Mouse (Mus musculus) kidney, adult 2 months (tissue): ENCODE data around the gene Coro7. TPM values are rescaled to one million over a fixed set of nuclear protein-coding genes. Genes with fewer than 3 reads are reported as not detected.

Experiments
- DNase-seq: peaks from one replicate; pipeline ENCODE4 v3.0.0; 2021
- H3K27ac ChIP-seq: fragments of 200-500 bp; 2 replicates; pipeline ENCODE4 v1.5.1; 2012; ENCODE audit warnings: low read depth, low read length, control low read depth, inconsistent platforms; ENCODE audit not compliant: insufficient read depth
- H3K27me3 ChIP-seq: fragments of 200-500 bp; replicated peaks from 2 replicates; pipeline ENCODE4 v1.6.1; 2012; ENCODE audit warnings: mild to moderate bottlenecking, moderate library complexity, low read length, inconsistent platforms; ENCODE audit not compliant: control insufficient read depth, insufficient read depth
- H3K36me3 ChIP-seq: fragments of 200-500 bp; 2 replicates; pipeline ENCODE4 v1.6.1; 2012; ENCODE audit warnings: mild to moderate bottlenecking, moderate library complexity, low read length, inconsistent platforms; ENCODE audit not compliant: control insufficient read depth, insufficient read depth
- H3K4me1 ChIP-seq: fragments of 200-500 bp; 2 replicates; pipeline ENCODE4 v1.6.1; 2011; ENCODE audit warnings: low read length; ENCODE audit not compliant: control insufficient read depth, insufficient read depth
- H3K4me3 ChIP-seq: fragments of 200-500 bp; 2 replicates; pipeline ENCODE4 v1.5.1; 2011; ENCODE audit warnings: mild to moderate bottlenecking, low read depth, low read length, control low read depth; ENCODE audit not compliant: insufficient read depth
- CTCF ChIP-seq: fragments of 200-500 bp; conservative IDR thresholded peaks from 2 replicates; pipeline ENCODE4 v1.5.1; 2011; ENCODE audit warnings: low read depth, mild to moderate bottlenecking, control low read depth, low read length, moderate library complexity, mixed read lengths; ENCODE audit not compliant: insufficient read depth, insufficient read length
- POLR2A ChIP-seq: fragments of 200-500 bp; IDR thresholded peaks from one replicate; pipeline ENCODE4 v1.6.1; 2011; ENCODE audit warnings: low read depth, low read length, control low read depth
- WGBS: fragments of 180-500 bp; shearing (Covaris S2); methylation state at CpG from one replicate; pipeline ENCODE4 v1.1.7; 2018; 5-methylcytosine and 5-hydroxymethylcytosine counted together
- polyA plus RNA-seq: library from polyadenylated mRNA; depleted of rRNA; stranded (reverse); fragments of >200 nt; gene quantifications from 2 replicates; pipeline ENCODE4 v1.2.3, GENCODE M21; 2012

Coro7 gene
- polyA plus RNA-seq, 1 experiment = 43.1 TPM

DNA sequence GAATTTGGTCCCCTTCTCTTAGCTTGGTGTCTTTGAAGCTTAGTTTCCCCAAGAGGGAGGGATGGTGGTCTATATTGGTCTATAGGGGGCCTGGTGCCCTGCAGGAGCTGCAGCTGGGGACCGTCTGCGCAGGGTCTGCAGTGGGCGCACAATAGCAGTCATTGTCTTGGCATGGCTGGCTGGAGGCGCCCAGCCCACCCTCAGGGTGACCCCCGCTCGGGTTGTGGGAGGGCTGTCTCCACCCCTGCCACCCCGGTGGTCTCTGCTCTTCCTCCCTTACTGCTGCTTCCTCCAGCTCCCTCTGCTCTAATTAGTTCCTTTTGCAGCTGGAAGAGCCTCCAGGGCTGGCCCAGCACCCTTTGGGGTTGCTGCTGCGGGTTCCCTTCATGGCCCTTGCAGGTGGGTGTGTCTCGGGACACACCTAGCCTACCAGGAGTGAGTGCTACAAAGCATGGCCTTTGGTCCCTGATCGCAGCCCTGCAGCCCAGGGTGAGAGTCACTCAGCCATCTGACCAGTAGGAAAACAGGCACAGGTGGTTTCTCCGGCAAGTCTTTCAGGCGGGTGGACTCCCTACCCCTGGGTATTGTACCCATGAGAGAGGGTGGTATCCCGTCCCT lies 74.0 kb downstream of the Coro7 start:
- DNase-seq = peak; percentile 69
- WGBS = 39% methylated on average over 13 of the region's 13 CpGs
- Histone ChIP-seq H3K4me3 (no peak overlapping the region), H3K4me1 (peaks cover 53% of the 10 kb centered on the region), H3K27me3 (no peaks in the 10 kb centered on the region), H3K27ac (peak overlapping the region; percentile 94), H3K36me3 (no peaks in the 10 kb centered on the region; the same call in 1 of the 2 replicates)
- no peak for TF ChIP-seq CTCF

DNA sequence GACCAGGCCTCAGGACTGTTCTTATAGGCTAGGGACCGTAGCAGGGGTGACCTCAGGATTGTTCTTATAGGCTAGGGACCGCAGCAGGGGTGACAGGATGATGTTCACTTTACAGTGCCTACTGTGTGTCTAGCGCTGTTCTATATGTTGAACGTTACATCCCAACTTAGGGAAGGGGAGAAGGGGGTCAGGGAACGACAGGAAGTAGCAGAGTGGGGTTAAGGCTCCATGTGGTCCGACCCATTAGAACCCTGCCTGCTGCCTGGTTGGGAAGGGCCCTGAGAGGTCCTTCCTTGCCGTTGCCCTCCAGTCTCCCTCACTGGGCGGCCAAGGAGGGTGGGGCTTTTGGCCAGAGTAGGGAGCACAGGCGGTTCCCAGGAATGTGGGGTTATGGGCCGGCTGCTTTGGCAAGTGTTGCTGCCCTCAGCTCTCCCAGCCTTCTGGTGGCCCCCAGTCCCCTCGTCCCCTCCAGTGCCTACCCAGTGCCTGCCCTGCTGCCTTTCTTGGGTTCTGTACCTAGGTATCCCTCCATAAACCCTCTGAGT lies 75.2 kb downstream of the Coro7 start:
- H3K4me1 ChIP-seq = peaks cover 65% of the 10 kb centered on the region
- 34% methylated on average over 11 of the region's 11 CpGs for WGBS
- peak overlapping the region; percentile 94 for H3K27ac ChIP-seq
- no peak overlapping the region for H3K4me3 ChIP-seq
- H3K27me3 ChIP-seq = no peaks in the 10 kb centered on the region
- DNase-seq = peak; percentile 77
- no peaks in the 10 kb centered on the region; the same call in 1 of the 2 replicates for H3K36me3 ChIP-seq
- TF ChIP-seq CTCF (no peak), POLR2A (no peak)

DNA sequence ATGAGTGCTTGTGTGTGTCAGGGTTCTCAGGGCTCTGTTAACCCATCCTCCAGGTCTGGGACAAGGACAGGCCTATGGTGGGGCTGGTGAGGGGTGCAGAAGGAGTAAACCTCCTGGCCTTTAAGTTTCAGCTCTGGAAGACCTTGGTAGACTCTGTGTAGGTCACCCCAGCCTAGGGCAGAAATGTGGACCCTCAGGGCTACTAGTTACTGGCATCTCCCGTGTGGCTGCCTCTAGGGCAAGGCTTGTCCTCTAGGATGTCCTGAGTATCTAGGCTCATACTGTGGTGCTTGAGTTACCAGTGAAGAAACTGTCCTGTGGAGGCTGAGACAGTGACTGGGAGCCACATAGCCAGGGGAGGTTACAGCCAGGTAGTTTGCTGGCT lies 76.1 kb downstream of the Coro7 start:
- TF ChIP-seq POLR2A (no peak), CTCF (no peak)
- H3K4me1 ChIP-seq = peaks cover 75% of the 10 kb centered on the region
- 26% methylated on average over 1 of the region's 1 CpGs for WGBS
- peak overlapping the region; percentile 94 for H3K27ac ChIP-seq
- H3K4me3 ChIP-seq = no peak overlapping the region
- DNase-seq = no peak
- no peaks in the 10 kb centered on the region for H3K27me3 ChIP-seq
- H3K36me3 ChIP-seq = no peaks in the 10 kb centered on the region

DNA sequence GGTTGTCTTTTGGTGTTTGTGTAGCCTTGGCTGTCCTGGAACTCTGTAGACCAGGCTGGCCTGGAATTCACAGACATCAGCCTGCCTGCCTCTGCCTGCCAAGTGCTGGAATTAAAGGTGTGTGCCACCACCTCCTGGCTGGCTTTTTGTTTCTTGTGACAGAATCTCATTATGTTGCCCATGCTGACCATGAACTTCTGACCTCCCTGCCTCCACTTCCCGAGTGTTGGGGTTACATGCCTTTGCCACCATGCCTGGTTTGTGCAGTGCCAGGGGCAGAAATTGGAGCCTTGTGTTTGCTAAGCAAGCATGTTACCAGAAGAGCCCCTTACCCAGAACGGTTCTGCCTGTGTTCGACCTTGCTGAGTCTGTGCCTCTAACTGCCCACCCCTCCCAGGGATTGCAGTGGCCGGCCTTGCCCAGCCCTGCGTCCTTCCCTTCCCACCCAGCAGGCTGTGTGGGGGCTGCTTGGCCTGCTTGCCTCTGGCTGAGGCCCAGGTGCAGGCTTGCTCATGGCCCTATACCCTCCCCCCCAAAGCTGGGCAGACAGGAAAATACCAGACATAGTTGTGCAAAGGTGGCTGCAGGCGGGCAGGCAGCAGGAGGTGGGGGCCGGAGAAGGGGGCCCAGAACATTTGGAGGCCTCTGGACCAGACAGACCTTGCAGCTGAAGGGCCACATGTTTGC lies 76.7 kb downstream of the Coro7 start:
- 13% methylated on average over 7 of the region's 7 CpGs for WGBS
- no peak for TF ChIP-seq POLR2A
- TF ChIP-seq CTCF = no peak
- H3K27ac ChIP-seq = peak overlapping the region; percentile 94
- no peaks in the 10 kb centered on the region for H3K36me3 ChIP-seq
- no peak overlapping the region for H3K4me3 ChIP-seq
- peaks cover 78% of the 10 kb centered on the region for H3K4me1 ChIP-seq
- no peaks in the 10 kb centered on the region for H3K27me3 ChIP-seq
- peak; percentile 91 for DNase-seq

DNA sequence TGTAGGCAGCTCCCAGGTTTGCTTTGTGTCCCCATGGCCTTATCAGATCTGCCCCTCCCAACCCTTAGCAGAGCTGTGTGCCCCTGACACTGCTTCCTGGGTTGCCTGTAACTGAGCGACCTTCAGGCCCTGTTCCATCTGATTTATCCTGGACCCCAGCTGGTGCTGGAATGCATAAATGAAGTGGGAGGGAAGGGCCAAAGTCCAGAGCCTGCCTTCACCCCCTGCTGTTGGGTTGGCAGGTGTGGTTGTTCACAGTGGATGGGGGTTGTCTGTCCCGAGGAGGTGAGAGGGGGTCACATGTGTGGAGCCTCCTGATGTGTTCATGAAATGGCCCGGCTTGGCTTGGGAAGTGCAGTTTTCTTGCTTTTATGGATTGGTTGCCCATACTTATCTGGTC lies 77.4 kb downstream of the Coro7 start:
- WGBS = 14% methylated on average over 3 of the region's 3 CpGs

DNA sequence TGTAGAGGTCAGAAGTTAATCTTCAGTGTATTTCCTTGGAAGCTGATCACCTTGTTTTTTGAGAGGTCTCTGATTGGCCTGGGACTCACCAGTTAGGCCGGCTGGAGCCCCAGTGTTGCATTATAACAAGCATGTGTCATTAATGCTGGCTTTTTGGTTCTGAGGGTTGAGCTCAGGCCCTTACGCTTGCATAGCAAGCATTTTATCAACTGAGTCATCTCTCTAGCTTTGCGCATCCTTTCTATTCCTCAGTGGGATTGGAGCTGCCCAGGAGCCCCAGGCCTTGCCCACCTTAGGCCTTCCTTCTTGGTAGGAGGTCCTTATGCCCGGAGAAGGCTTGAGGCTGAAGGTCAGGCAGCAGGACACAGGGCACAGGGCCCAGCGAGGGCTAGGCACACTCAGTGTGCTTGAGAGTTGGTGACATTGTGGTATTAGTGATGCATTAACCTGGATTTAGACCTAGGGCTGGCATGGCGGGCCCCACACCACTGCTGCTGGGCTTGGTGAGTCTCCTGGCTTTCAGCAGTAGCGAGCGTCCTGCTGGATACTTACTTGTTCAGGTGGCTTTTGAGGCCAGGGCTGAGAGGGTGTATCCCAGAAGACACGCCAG lies 78.8 kb downstream of the Coro7 start:
- Histone ChIP-seq H3K4me3 (peak overlapping the region; percentile 20; the same call in 1 of the 2 replicates), H3K36me3 (no peaks in the 10 kb centered on the region), H3K27ac (peak overlapping the region; percentile 94), H3K27me3 (no peaks in the 10 kb centered on the region), H3K4me1 (peaks cover 72% of the 10 kb centered on the region)
- no peak for TF ChIP-seq POLR2A
- no peak for TF ChIP-seq CTCF
- peak; percentile 94 for DNase-seq
- WGBS = 25% methylated on average over 9 of the region's 9 CpGs

More for the DNA sequence above, 77.4 kb downstream of the Coro7 start:
- peak; percentile 96 for DNase-seq
- Histone ChIP-seq H3K36me3 (no peaks in the 10 kb centered on the region), H3K4me3 (peak overlapping the region; percentile 17; the same call in 1 of the 2 replicates), H3K27me3 (no peaks in the 10 kb centered on the region), H3K4me1 (peaks cover 78% of the 10 kb centered on the region), H3K27ac (peak overlapping the region; percentile 94)
- TF ChIP-seq POLR2A (peak; percentile 94), CTCF (no peak)

GRCm38 (mm10) chr16:4599616-4600015 lies 80.0 kb downstream of the Coro7 start:
- H3K4me3 ChIP-seq = no peak overlapping the region
- H3K4me1 ChIP-seq = peaks cover 60% of the 10 kb centered on the region
- no peak for DNase-seq
- no peaks in the 10 kb centered on the region for H3K27me3 ChIP-seq
- H3K27ac ChIP-seq = peak overlapping the region; percentile 94
- no peaks in the 10 kb centered on the region for H3K36me3 ChIP-seq
- TF ChIP-seq POLR2A (no peak), CTCF (no peak)
- WGBS = 42% methylated on average over 3 of the region's 3 CpGs
